Mouse (Mus musculus) cerebellum, adult 2 months (tissue): ENCODE results near the gene Reg3b. TPM values are rescaled to one million over a fixed set of nuclear protein-coding genes. Genes with fewer than 3 reads are reported as not detected.

Experiments used
- DNase-seq, 2 experiments: peaks; one replicate each; pipeline ENCODE4 v3.0.0; 2021
- H3K27ac ChIP-seq: fragments of 200-500 bp; 2 replicates; pipeline ENCODE4 v1.5.1; 2012; ENCODE audit warnings: low read length, control low read depth, inconsistent platforms; ENCODE audit not compliant: insufficient read depth
- H3K27me3 ChIP-seq: fragments of 200-500 bp; 2 replicates; pipeline ENCODE4 v1.6.1; 2012; ENCODE audit warnings: inconsistent platforms, mild to moderate bottlenecking, low read length, moderate library complexity; ENCODE audit not compliant: control insufficient read depth, insufficient read depth
- H3K4me1 ChIP-seq: fragments of 200-500 bp; 2 replicates; pipeline ENCODE4 v1.6.1; 2011; ENCODE audit warnings: low read length; ENCODE audit not compliant: control insufficient read depth, insufficient read depth
- H3K4me3 ChIP-seq: fragments of 200-500 bp; replicated peaks from 2 replicates; pipeline ENCODE3; 2011; ENCODE audit warnings: mild to moderate bottlenecking, low read depth, low read length, control low read depth; ENCODE audit not compliant: insufficient read depth
- CTCF ChIP-seq: fragments of 200-500 bp; IDR thresholded peaks from 2 replicates; pipeline ENCODE4 v1.5.1; 2011; ENCODE audit warnings: low read depth, mild to moderate bottlenecking, control low read depth, low read length, moderate library complexity, borderline replicate concordance; ENCODE audit not compliant: insufficient read depth
- POLR2A ChIP-seq: fragments of 200-500 bp; IDR thresholded peaks from 2 replicates; pipeline ENCODE4 v1.6.1; 2011; ENCODE audit warnings: low read length, control low read depth, borderline replicate concordance; ENCODE audit not compliant: insufficient read depth
- WGBS: fragments of 180-500 bp; shearing (Covaris S2); methylation state at CpG from one replicate; pipeline ENCODE4 v1.1.7; 2018; 5-methylcytosine and 5-hydroxymethylcytosine counted together
- polyA plus RNA-seq: library from polyadenylated mRNA; depleted of rRNA; stranded (reverse); fragments of >200 nt; gene quantifications from 2 replicates; pipeline ENCODE4 v1.2.3, GENCODE M21; 2012; rRNA removed

Gene Reg3b
- polyA plus RNA-seq: 0.62 TPM in 1 of 2 replicates, not detected in the other

DNA sequence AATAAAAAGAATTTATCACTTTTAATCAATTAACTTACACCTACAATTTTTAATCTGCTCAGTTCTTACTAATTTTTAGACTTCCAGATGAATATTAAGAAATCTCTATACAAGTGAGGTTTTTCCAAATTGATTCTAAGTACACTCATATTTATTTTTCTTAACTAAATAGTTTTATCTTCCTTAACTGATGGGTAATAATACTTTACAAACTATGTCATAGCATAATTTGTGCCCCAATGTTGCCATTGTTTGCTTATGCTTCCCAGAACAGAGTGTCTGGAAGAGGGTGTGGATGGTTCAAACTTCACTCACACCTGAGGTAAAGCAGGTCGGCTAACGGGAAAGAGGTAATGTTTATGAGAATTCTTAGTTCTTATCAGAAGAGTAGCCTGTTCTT is at the start of gene Reg3b:
Gene Reg3b (plus strand): TSS at position 301 of the 400 bp plus-strand sequence.
- Histone ChIP-seq H3K27me3 (no peaks in the 10 kb centered on the region), H3K27ac (no peak within 1 kb of the TSS), H3K4me1 (no peaks in the 10 kb centered on the region), H3K4me3 (no peak within 1 kb of the TSS)
- TF ChIP-seq POLR2A (no peak), CTCF (no peak)
- WGBS: 95% methylated on average over 2 of the region's 2 CpGs
- no peak for DNase-seq

DNA sequence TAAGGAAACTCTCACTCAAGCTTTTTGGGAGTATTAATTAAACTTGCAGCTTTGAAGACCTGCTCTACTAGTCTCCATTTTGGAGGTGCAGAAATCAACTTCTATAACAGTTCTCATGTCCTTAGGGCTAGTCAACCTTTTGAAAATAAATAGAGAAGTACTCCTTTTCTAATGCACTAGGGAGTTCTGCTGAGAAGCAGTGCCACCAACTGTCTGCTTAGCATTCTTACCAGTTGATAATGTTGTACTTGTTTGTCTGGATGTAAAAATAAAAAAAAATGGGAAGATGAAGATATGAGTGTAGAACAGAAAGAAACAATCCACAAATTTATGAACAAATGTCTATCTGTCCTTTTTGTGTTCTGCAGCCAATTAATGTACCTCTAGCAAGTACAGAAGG is 42.7 kb upstream of the Reg3b start:
- no peak overlapping the region for H3K27ac ChIP-seq
- DNase-seq: no peak
- H3K4me3 ChIP-seq: no peak overlapping the region
- no peaks in the 10 kb centered on the region for H3K4me1 ChIP-seq
- TF ChIP-seq POLR2A (no peak), CTCF (no peak)
- no peaks in the 10 kb centered on the region for H3K27me3 ChIP-seq

DNA sequence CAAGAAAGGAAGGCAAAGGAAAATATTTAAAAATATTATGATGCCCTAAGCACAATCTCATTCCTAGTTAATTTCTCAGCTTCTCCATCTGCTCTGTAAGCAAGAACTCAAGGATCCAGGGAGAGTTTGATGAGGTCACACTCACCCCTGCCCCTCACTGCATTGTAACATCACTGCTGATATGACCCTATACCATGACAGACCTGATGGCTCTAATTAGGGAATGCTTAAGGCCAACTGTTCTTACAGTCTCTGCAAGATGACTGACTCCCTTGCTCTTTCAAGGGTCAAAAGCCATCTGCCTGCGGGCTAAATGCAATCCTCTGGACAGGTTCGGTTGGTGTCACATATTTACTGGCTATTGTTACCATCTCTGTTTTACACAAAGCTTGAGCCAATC is 41.3 kb upstream of the Reg3b start:
- no peak overlapping the region for H3K4me3 ChIP-seq

DNA sequence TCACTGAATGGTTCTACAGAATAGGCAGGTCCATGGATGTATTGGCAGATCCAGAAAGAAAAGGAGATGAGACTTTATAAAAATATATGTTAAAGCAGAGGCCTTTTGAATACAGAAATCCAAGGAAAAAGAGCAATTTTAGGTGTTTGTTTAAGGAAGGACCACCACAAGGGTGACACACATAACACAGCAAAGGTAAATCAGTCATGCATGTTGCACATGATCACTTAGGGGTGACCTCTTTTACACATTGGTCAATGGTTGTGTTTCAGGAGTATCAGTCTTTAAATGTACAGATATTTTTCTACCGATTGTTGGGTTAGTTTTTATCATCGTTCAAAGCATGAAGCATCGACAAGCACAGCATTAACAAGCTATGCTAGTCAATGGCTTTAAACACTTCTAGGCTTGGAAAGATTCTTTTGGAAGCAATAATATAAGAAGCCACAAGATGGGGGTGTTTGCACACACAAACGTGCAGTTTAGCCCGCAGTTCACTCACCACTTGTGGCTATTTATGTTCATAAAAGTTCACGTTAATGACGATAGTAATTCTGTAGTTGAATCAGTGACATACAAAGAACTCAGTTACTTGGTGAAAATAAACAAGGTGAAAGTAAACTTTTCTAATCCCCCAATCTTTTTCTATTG is 38.4 kb upstream of the Reg3b start:
- DNase-seq: no peak
- Histone ChIP-seq H3K27me3 (no peaks in the 10 kb centered on the region), H3K27ac (no peak overlapping the region), H3K4me3 (no peak overlapping the region), H3K4me1 (no peaks in the 10 kb centered on the region)
- peak; percentile 30; the same call in 1 of the 2 replicates for TF ChIP-seq CTCF
- no peak for TF ChIP-seq POLR2A
- 16% methylated on average over 7 of the region's 7 CpGs for WGBS

More for the DNA sequence above, 41.3 kb upstream of the Reg3b start:
- Histone ChIP-seq H3K4me1 (no peaks in the 10 kb centered on the region), H3K27ac (no peak overlapping the region), H3K27me3 (no peaks in the 10 kb centered on the region)
- no peak for DNase-seq
- TF ChIP-seq CTCF: no peak
- no peak for TF ChIP-seq POLR2A
- 61% methylated on average over 2 of the region's 2 CpGs for WGBS

DNA sequence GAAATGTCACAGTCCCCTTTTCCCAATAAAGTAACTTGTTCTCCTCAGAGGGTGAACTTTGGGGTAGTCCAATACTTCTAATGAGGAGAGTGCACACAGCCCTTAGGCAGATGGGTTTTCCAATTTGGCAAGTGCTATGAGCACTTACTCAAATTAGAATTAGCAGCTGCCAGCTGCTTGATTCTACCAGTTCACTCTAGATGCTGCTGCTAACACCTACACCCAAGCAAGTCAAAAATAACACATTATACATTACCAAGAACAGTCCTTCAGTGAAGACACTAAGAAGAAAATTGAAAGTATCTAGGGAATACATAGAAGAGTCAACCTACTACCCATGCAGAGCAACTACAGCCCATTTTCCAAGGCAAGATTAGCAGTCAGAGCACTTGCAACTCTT is 30.2 kb upstream of the Reg3b start:
- no peak overlapping the region for H3K27ac ChIP-seq
- no peaks in the 10 kb centered on the region for H3K4me1 ChIP-seq
- no peak for DNase-seq
- no peak for TF ChIP-seq CTCF
- no peak for TF ChIP-seq POLR2A
- no peak overlapping the region for H3K4me3 ChIP-seq
- no peaks in the 10 kb centered on the region for H3K27me3 ChIP-seq

DNA sequence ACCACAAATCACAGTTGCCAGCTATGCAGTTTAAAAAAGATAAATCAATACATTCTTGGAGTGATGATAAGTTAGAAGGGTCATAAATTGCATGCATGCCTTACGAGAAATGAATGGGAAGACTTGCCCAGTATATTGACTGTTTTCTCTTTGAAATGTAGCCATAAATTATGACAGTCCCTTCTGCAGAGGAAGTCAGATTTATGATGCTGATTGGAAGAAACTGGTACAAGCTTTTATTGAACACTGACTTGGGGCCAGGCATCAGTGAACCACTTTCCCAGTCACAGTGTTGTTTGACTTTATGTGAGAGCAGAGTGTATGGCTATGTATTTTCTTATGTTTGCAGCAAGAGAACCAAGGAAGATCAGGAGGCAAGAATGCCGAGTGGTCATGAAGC is 28.8 kb upstream of the Reg3b start:
- Histone ChIP-seq H3K27ac (no peak overlapping the region), H3K4me1 (no peaks in the 10 kb centered on the region), H3K27me3 (no peaks in the 10 kb centered on the region), H3K4me3 (no peak overlapping the region)
- WGBS: 94% methylated on average over 2 of the region's 2 CpGs
- no peak for TF ChIP-seq POLR2A
- DNase-seq: no peak

DNA sequence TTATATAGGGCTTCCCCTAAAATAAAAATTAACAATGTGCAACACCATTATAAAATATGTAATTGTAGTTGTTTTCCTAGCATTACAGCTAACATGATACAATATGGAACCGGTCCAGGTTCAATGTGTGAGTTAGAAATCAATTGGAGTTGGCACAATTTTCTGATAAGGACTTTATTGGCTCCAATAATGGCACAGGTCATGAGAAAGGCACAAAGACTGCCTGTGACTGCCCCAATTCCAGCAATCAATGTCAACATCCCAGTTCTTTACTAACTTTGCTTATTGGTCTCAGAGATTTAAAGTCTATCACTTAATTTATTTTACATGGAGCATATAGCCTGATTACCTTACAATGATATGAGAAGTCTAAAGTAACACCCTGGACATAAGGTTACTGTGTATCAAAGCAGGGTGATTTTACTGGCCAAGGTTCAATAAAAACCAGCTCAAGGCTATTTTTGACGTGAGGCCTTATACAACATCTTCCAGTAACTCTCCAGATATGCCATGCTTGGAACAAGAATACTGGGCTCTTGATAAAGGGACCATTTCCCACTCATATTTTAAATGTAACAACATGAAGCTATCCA is 8.4 kb upstream of the Reg3b start:
- DNase-seq: no peak
- no peaks in the 10 kb centered on the region for H3K4me1 ChIP-seq
- WGBS: 50% methylated on average over 2 of the region's 2 CpGs
- H3K27ac ChIP-seq: no peak overlapping the region
- no peak overlapping the region for H3K4me3 ChIP-seq
- TF ChIP-seq POLR2A (no peak), CTCF (no peak)
- H3K27me3 ChIP-seq: no peaks in the 10 kb centered on the region

DNA sequence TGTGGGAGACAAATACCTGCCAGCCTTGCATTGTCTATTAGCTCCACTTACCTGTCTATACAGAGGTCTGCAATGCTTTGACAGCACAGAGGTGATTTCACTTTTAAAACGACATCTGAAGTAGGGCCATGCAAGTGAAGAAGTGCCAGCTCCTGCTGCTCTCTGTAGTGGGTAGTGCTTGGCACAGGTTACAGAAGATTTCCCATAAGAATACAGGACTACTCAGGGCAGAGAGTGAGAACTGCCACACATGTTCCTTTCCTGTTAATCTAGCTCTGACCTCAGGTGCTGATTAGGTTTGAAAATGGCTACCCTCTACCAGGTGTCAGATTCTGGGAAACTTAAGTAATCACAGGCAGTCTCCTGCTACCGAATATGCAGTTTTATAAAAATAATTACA is 8.3 kb downstream of the Reg3b start, which contains the start of gene Reg3d:
Gene Reg3d (minus strand): TSS at position 101 of the 400 bp plus-strand sequence.
- no peaks in the 10 kb centered on the region for H3K4me1 ChIP-seq
- H3K27ac ChIP-seq: no peak within 1 kb of the TSS
- no peak for TF ChIP-seq POLR2A
- no peak for TF ChIP-seq CTCF
- 46% methylated on average over 2 of the region's 2 CpGs for WGBS
- no peak for DNase-seq
- H3K4me3 ChIP-seq: no peak within 1 kb of the TSS
- H3K27me3 ChIP-seq: no peaks in the 10 kb centered on the region
